Mouse (Mus musculus) hematopoietic stem cell, adult 5-6 weeks (primary cell): ENCODE results near the gene Srd5a3. TPM values are rescaled to one million over a fixed set of nuclear protein-coding genes. Genes with fewer than 3 reads are reported as not detected.
"Not testable (repeated sequence)": the region's sequence is repeated elsewhere in the genome, so short reads cannot be mapped to it uniquely, and the experiment has no call there.

ENCODE experiments used
- ATAC-seq, 2 experiments: fragments of 125-278 bp in 1 of 2; replicated peaks in 1 of 2; 2 replicates each; pipeline ENCODE4 v1.8.0; 2016 to 2017; ENCODE audit warnings: inconsistent platforms in 2 of 2, mild to moderate bottlenecking in 2 of 2, moderate number of reproducible peaks in 2 of 2, low read depth in 1 of 2, moderate TSS enrichment in 1 of 2; ENCODE audit not compliant: low FRiP score in 2 of 2, poor library complexity in 2 of 2, severe bottlenecking in 2 of 2, insufficient read depth in 1 of 2, low TSS enrichment in 1 of 2
- total RNA-seq: library from RNA; stranded (forward); fragments of 172-1452, 232-1000 nt; gene quantifications from 2 replicates; pipeline ENCODE4 v1.2.3, GENCODE M21; 2017

Srd5a3 gene
- 15.5 and 33.3 TPM in 2 replicates for total RNA-seq

DNA sequence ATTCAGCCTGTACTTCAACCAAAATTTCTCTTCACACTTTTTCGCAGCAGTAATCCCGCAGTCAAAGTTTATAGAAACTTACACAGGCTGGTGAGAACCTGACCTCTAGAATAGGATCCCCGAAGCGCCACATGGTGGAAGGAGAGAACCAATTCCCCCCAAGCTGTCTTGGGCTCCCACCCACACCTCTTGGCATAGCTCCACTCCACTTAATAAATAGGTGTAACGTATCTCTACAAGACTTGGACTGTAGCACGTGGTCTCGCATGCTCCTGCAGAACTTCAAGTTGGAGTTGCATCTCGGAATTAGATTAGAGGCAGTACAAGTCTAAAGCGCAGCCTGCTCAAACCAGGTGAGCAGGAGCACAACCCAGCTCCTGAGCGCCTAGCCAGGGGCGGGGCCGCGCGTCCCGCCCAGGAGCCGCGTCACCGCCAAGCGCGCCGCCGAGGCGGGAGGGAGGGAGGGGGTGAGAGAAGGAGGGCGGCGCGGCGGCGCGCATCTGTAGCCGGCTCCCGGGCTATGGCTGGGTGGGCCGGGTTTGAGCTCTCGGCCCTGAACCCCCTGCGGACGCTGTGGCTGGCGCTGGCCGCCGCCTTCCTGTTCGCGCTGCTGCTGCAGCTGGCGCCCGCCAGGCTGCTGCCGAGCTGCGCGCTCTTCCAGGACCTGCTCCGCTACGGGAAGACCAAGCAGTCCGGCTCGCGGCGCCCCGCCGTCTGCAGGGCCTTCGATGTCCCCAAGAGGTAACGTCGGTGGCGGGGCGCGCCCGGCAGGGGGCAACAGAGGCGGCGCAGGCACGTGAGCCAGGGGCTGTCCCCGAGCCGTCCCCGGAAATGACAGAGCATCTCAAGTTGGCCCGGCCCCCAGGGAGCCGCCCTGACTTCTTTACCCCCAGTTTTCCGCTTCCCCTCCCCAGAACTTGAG is at the start of gene Srd5a3:
TSS of gene Srd5a3 (plus strand) at position 464 of the 922 bp plus-strand sequence.
- ATAC-seq, result peak; percentile 86 to 89

DNA sequence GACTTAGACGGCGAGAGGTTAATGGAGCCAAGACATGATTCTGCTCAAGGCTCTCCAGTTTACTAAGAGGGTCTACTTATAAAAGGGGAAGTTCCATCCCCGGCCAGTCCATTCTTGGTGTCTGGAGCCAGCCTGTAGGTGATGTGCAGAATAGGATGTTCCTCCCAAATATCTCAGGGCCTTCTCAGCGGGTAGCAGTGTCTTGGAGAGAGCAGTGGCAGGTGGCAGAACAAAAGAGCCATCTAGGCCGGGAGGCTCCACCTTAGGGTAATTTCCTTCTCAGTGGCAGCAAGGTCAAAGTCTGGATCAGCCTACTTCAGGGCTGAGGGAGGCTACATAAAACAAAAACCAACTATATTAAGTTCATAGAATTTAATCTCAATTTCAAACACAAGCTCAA is 36.3 kb upstream of the Srd5a3 start:
- not testable (repeated sequence) for ATAC-seq

GRCm38 (mm10) chr5:76107306-76107705 is 32.8 kb upstream of the Srd5a3 start:
- no peak for ATAC-seq

DNA sequence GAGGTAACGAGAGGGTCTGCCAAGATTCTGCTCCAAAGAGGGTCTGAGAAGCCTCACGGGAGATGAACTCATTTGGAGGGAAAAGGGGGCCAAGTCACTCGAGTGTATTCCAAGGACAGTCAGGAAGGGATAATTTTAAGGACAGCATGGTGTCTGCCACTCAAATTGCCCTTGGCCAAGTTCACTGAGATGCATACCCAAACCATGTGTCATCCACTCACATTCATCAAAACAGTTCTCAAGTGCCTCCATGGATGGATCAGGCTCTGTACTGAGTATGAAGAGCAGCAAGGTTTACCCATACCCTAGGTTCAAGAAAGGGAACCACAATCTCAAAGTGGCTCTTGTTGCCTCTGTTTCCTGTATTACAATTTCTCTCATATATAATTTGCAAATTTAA is 31.6 kb upstream of the Srd5a3 start:
- no peak for ATAC-seq

DNA sequence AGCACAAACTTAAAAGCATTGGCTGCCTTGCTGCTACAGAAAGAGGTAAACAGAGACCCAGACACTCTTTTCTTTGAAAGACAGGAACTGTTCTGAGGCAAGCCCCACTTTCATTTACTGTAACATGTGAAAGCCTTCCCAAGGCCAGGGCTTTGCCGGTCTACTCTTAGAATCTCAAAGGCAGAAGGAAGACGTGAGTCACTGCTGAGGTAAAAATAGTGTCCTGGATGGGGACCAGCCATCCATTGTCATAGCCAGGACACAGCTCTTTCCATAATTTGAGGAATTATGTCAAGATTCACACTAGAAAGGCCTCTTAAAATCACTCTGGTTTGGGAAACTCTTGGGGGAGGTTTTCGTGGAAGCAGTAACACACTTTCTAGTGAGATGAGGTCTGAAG is 28.9 kb upstream of the Srd5a3 start:
- no peak for ATAC-seq

- no peak for ATAC-seq
Observed at GRCm38 (mm10) chr5:76112016-76112415, 28.1 kb upstream of the Srd5a3 start.

- ATAC-seq, result no peak
Observed at GRCm38 (mm10) chr5:76115436-76116041, 24.5 kb upstream of the Srd5a3 start.

- ATAC-seq, result 0 out of 4 replicates have a peak, but pooled peaks have one; percentile 42 to 43
Observed at GRCm38 (mm10) chr5:76118441-76118840, 21.6 kb upstream of the Srd5a3 start.

DNA sequence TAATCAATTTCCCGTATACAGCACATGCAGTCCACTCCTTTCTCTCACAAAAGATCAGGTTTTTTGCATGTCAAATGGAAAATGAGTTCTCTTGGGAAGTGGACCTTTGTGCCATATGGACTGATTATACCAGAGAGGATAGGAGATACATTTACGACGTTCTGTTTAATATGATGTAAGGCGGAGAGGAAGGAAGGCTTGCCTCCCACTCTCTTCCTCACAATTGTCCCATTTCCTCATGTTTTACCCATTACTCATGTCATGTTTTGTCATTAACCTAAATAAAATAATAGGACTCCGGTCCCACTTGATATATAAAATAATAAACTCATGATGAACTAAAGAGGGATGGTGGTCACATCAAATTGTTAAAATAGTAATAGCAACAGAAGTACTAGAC is 19.4 kb upstream of the Srd5a3 start:
- ATAC-seq, result no peak

DNA sequence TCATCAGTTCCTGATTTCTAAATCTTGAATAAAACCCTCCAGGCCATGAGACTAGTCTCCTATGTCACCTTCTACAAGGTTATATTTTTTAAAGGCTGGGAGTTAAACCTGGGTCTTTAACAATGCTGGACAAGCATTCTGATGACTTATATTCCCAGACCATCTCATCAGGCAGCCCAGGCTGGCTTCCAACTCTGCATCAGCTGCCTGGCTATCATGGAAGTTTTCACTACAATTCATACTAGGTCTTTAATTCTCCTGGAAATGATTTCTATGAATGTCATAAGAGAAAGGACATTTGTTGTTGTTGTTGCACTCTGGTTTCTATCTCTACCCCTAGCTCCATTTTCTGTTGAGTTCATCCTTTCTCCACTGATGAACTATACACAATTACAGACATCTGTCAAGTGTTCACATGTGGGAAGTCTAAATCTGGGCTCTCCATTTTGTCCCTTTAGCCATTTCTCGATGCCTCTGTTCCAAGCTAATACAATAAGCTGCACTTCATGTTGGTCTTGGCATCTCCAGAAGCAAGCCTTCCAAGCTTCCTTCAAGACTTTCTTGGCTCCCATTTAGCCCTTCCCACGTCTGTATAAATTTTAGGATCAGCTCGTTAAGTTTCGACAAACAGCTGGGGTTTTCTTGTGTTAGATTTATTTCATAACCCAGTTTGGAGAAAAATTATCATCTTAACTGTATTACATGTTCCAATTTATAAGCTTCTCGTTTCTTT is 12.3 kb upstream of the Srd5a3 start:
- no peak for ATAC-seq

GRCm38 (mm10) chr5:76130292-76130691 is 9.8 kb upstream of the Srd5a3 start:
- ATAC-seq, result peak; percentile 37 to 66; a peak in 3 of 4 replicates

DNA sequence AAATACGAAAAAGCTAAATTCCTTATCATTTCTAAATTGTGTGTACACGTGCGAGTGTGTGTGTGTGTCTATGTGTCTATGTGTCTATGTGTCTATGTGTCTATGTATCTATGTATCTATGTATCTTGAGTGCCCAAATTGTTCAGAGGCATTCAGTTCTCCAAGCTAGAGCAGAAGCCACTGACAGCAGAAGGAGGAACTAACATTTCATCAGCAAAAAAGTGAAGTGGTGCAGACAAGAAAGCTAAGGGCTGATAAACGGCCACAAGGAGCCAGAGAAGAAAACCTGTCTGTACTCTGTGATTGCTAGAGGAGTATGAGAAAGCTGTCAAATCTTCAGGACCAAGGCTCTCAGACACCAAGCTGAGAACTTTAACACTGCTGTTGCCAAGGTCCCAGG is 8.1 kb upstream of the Srd5a3 start:
- ATAC-seq, result peak; percentile 65 to 67

GRCm38 (mm10) chr5:76135644-76136043 is 4.4 kb upstream of the Srd5a3 start:
- ATAC-seq, result no peak

DNA sequence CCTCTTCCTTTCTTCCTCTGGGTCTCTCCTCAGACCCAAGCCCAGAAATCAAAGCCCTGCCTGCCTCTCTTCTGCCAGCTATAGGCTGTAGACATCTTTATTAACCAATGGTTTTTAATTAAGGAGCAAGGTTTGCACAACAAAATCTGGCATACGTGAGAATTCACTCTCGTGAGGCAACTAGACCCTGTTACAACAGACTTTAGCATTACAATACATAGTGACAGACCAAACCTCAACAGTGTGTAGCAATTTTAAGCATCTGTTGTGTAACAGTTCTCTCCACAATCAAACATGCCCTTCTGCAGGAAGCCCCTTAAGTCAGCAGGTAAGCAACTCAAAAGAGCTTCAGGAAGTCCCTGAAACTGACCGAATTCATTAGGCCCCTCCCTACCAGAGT is 3.8 kb upstream of the Srd5a3 start:
- peak in 1 of 2 experiments; percentile 10; a peak in 1 of 4 replicates for ATAC-seq

DNA sequence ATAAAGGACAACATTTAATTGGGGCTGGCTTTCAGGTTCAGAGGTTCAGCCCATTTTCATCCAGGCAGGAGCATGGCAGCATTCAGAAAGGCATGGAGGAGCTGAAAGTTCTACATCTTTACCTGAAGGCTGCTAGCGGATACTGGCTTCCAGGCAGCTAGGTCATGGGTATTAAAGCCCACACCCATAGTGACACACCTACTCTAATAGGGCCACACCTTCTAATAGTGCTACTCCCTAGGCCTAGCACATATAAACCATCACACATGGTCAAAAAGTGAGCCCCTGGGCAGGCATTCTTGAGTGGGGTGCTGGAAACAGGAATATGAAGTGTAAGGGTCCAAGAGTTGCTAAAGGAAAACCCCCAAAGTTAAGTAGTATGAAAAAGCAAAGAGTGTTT is 2.5 kb upstream of the Srd5a3 start:
- ATAC-seq, result no peak

GRCm38 (mm10) chr5:76138071-76138470 is 2.0 kb upstream of the Srd5a3 start:
- ATAC-seq, result no peak

GRCm38 (mm10) chr5:76138512-76138911 is 1.6 kb upstream of the Srd5a3 start:
- ATAC-seq, result no peak

GRCm38 (mm10) chr5:76139171-76139671 is 850 bp upstream of the Srd5a3 start:
- no peak for ATAC-seq
